Mouse (Mus musculus) embryonic facial prominence, embryonic 11.5 days (tissue): Measurements from ENCODE around the gene Sh3bgrl2. TPM values are rescaled to one million over a fixed set of nuclear protein-coding genes. Genes with fewer than 3 reads are reported as not detected.

Experiments used
- ATAC-seq: fragments of 200-750 bp; cut with Nextera tagmentation; replicated peaks from 2 replicates; pipeline ENCODE4 v1.8.0; 2017; ENCODE audit warnings: low read depth; ENCODE audit not compliant: insufficient number of reproducible peaks, low FRiP score, low TSS enrichment
- DNase-seq: peaks from one replicate; pipeline ENCODE4 v3.0.0-alpha.2; 2015; ENCODE audit warnings: low spot score
- H3K27ac ChIP-seq: fragments of 300-500 bp; sonication (generic); replicated peaks from 2 replicates; pipeline ENCODE4 v1.5.1; 2014; ENCODE audit warnings: mild to moderate bottlenecking, low read depth, low read length, control low read depth
- H3K27me3 ChIP-seq: fragments of 300-500 bp; sonication (generic); 2 replicates; pipeline ENCODE4 v1.6.1; 2014; ENCODE audit warnings: mild to moderate bottlenecking, low read length, moderate library complexity, mixed read lengths; ENCODE audit not compliant: control insufficient read depth, insufficient read depth
- H3K36me3 ChIP-seq: fragments of 300-500 bp; sonication (generic); replicated peaks from 2 replicates; pipeline ENCODE4 v1.6.1; 2014; ENCODE audit warnings: low read depth, mild to moderate bottlenecking, low read length, moderate library complexity, mixed read lengths; ENCODE audit not compliant: control insufficient read depth, insufficient read depth
- H3K4me1 ChIP-seq: fragments of 300-500 bp; sonication (generic); 2 replicates; pipeline ENCODE4 v1.6.1; 2014; ENCODE audit warnings: low read length, mixed read lengths; ENCODE audit not compliant: control insufficient read depth, insufficient read depth
- H3K4me2 ChIP-seq: fragments of 300-500 bp; sonication (generic); 2 replicates; pipeline ENCODE4 v1.6.1; 2014; ENCODE audit warnings: low read depth, mild to moderate bottlenecking, control low read depth, low read length, moderate library complexity
- H3K4me3 ChIP-seq: fragments of 300-500 bp; sonication (generic); 2 replicates; pipeline ENCODE4 v1.5.1; 2014; ENCODE audit warnings: low read depth, low read length, control low read depth
- H3K9ac ChIP-seq: fragments of 300-500 bp; sonication (generic); replicated peaks from 2 replicates; pipeline ENCODE4 v1.6.1; 2014; ENCODE audit warnings: mild to moderate bottlenecking, control low read depth, low read length
- H3K9me3 ChIP-seq: fragments of 300-500 bp; sonication (generic); replicated peaks from 2 replicates; pipeline ENCODE4 v1.6.1; 2016; ENCODE audit warnings: mild to moderate bottlenecking, low read length, inconsistent platforms, mixed read lengths; ENCODE audit not compliant: control insufficient read depth
- WGBS: fragments of 180-500 bp; shearing (Covaris S2); extraction: QIAGEN DNeasy Blood & Tissue Kit; methylation state at CpG from one replicate; pipeline ENCODE4 v1.1.7; 2014; 5-methylcytosine and 5-hydroxymethylcytosine counted together
- polyA plus RNA-seq: library from polyadenylated mRNA; unstranded; fragments of >200 nt; fragmentation: Nextera tagmentation; extraction: Ambion mirVana; gene quantifications from 2 replicates; pipeline ENCODE4 v1.2.1, GENCODE M21; 2014

Sh3bgrl2 gene
- polyA plus RNA-seq, 1 experiment from 2014 or later: 18.8 TPM

- Histone ChIP-seq H3K4me1 (no peaks in the 10 kb centered on the region; the same call in 1 of the 2 replicates), H3K9me3 (no peaks in the 10 kb centered on the region), H3K27me3 (no peaks in the 10 kb centered on the region), H3K4me2 (no peak overlapping the region), H3K27ac (no peak overlapping the region), H3K9ac (no peak overlapping the region), H3K4me3 (no peak overlapping the region), H3K36me3 (no peaks in the 10 kb centered on the region)
- ATAC-seq (no peak), DNase-seq (no peak)
- 51% methylated on average over 15 of the region's 15 CpGs for WGBS
Observed at GRCm38 (mm10) chr9:83537921-83538536, 10.1 kb upstream of the Sh3bgrl2 start.

GRCm38 (mm10) chr9:83539809-83540491, 8.2 kb upstream of the Sh3bgrl2 start:
- no peak overlapping the region for H3K9ac ChIP-seq
- no peak overlapping the region for H3K4me2 ChIP-seq
- H3K4me3 ChIP-seq: no peak overlapping the region
- H3K27ac ChIP-seq: no peak overlapping the region
- peak; percentile 38 for DNase-seq
- H3K9me3 ChIP-seq: no peaks in the 10 kb centered on the region
- no peaks in the 10 kb centered on the region; the same call in 1 of the 2 replicates for H3K4me1 ChIP-seq
- ATAC-seq: no peak
- WGBS: 67% methylated on average over 14 of the region's 14 CpGs
- no peaks in the 10 kb centered on the region for H3K36me3 ChIP-seq
- no peaks in the 10 kb centered on the region for H3K27me3 ChIP-seq

GRCm38 (mm10) chr9:83540492-83540857, 7.7 kb upstream of the Sh3bgrl2 start:
- 97% methylated on average over 4 of the region's 4 CpGs for WGBS
- Histone ChIP-seq H3K36me3 (no peaks in the 10 kb centered on the region), H3K27me3 (no peaks in the 10 kb centered on the region), H3K9ac (no peak overlapping the region), H3K4me2 (no peak overlapping the region), H3K4me1 (no peaks in the 10 kb centered on the region; the same call in 1 of the 2 replicates), H3K4me3 (no peak overlapping the region), H3K9me3 (no peaks in the 10 kb centered on the region), H3K27ac (no peak overlapping the region)
- DNase-seq: no peak
- no peak for ATAC-seq

GRCm38 (mm10) chr9:83540975-83541374, 7.2 kb upstream of the Sh3bgrl2 start:
- H3K4me1 ChIP-seq: no peaks in the 10 kb centered on the region; the same call in 1 of the 2 replicates
- 85% methylated on average over 3 of the region's 3 CpGs for WGBS
- no peak for ATAC-seq
- H3K4me3 ChIP-seq: no peak overlapping the region
- H3K27me3 ChIP-seq: no peaks in the 10 kb centered on the region
- no peak overlapping the region for H3K9ac ChIP-seq
- no peak overlapping the region for H3K4me2 ChIP-seq
- H3K27ac ChIP-seq: no peak overlapping the region
- H3K9me3 ChIP-seq: no peaks in the 10 kb centered on the region
- DNase-seq: no peak
- no peaks in the 10 kb centered on the region for H3K36me3 ChIP-seq

GRCm38 (mm10) chr9:83545240-83545639, 2.9 kb upstream of the Sh3bgrl2 start:
- Histone ChIP-seq H3K27ac (no peak overlapping the region), H3K9me3 (no peaks in the 10 kb centered on the region), H3K4me2 (no peak overlapping the region), H3K9ac (no peak overlapping the region), H3K27me3 (no peaks in the 10 kb centered on the region), H3K4me1 (0 out of 2 replicates have a peak, but pooled peaks cover 2% of the 10 kb centered on the region), H3K4me3 (no peak overlapping the region), H3K36me3 (no peaks in the 10 kb centered on the region)
- DNase-seq (no peak), ATAC-seq (no peak)

- no peak for DNase-seq
- no peak for ATAC-seq
- Histone ChIP-seq H3K4me1 (0 out of 2 replicates have a peak, but pooled peaks cover 2% of the 10 kb centered on the region), H3K9me3 (no peaks in the 10 kb centered on the region), H3K36me3 (no peaks in the 10 kb centered on the region), H3K27me3 (no peaks in the 10 kb centered on the region), H3K4me2 (no peak overlapping the region), H3K4me3 (no peak overlapping the region), H3K9ac (no peak overlapping the region), H3K27ac (no peak overlapping the region)
- 87% methylated on average over 7 of the region's 7 CpGs for WGBS
Observed at GRCm38 (mm10) chr9:83546316-83546715, 1.8 kb upstream of the Sh3bgrl2 start.

- no peak for ATAC-seq
- H3K4me3 ChIP-seq: no peak overlapping the region
- no peak overlapping the region for H3K27ac ChIP-seq
- no peak for DNase-seq
- H3K4me1 ChIP-seq: 0 out of 2 replicates have a peak, but pooled peaks cover 2% of the 10 kb centered on the region
- no peaks in the 10 kb centered on the region for H3K9me3 ChIP-seq
- no peaks in the 10 kb centered on the region for H3K27me3 ChIP-seq
- no peak overlapping the region for H3K4me2 ChIP-seq
- no peaks in the 10 kb centered on the region for H3K36me3 ChIP-seq
- 76% methylated on average over 7 of the region's 7 CpGs for WGBS
- H3K9ac ChIP-seq: no peak overlapping the region
Observed at GRCm38 (mm10) chr9:83547229-83547628, 898 bp upstream of the Sh3bgrl2 start.

GRCm38 (mm10) chr9:83549866-83550265, 1.7 kb downstream of the Sh3bgrl2 start:
- no peaks in the 10 kb centered on the region for H3K27me3 ChIP-seq
- no peaks in the 10 kb centered on the region for H3K9me3 ChIP-seq
- H3K27ac ChIP-seq: no peak overlapping the region
- 88% methylated on average over 6 of the region's 6 CpGs for WGBS
- H3K4me3 ChIP-seq: no peak overlapping the region
- no peak overlapping the region for H3K9ac ChIP-seq
- DNase-seq: no peak
- H3K4me2 ChIP-seq: no peak overlapping the region
- H3K4me1 ChIP-seq: 0 out of 2 replicates have a peak, but pooled peaks cover 2% of the 10 kb centered on the region
- no peak for ATAC-seq
- no peaks in the 10 kb centered on the region for H3K36me3 ChIP-seq
